Mouse (Mus musculus) CH12.LX (cell line): ENCODE data around the gene Pdia3. TPM values are rescaled to one million over a fixed set of nuclear protein-coding genes. Genes with fewer than 3 reads are reported as not detected.
A peak's percentile ranks its signal among the peaks of the same experiment; 100 is the strongest.

Experiments
- DNase-seq: peaks from one replicate; pipeline ENCODE4 v3.0.0-alpha.2; 2013; ENCODE audit errors: extremely low read depth
- H3K27ac ChIP-seq: 2 replicates; pipeline ENCODE4 v1.5.1; 2012; ENCODE audit warnings: low read depth, mild to moderate bottlenecking, control low read depth, moderate library complexity; ENCODE audit not compliant: insufficient read depth
- H3K27me3 ChIP-seq: replicated peaks from 2 replicates; pipeline ENCODE3; 2012; ENCODE audit warnings: inconsistent platforms
- H3K36me3 ChIP-seq, 2 experiments: replicated peaks in 1 of 2; 2 replicates each; pipeline versions ENCODE3 to v1.6.1; 2012; ENCODE audit warnings: inconsistent platforms in 1 of 2, low read length in 1 of 2, mild to moderate bottlenecking in 1 of 2, mixed read lengths in 1 of 2, moderate library complexity in 1 of 2; ENCODE audit not compliant: control insufficient read depth in 1 of 2, insufficient read depth in 1 of 2
- H3K4me1 ChIP-seq, 2 experiments: 2 replicates each; pipeline ENCODE4 v1.6.1; 2012; ENCODE audit warnings: inconsistent platforms in 1 of 2, moderate library complexity in 1 of 2; ENCODE audit not compliant: insufficient read depth in 2 of 2, control insufficient read depth in 1 of 2
- H3K4me2 ChIP-seq: 2 replicates; pipeline ENCODE4 v1.6.1; 2012; ENCODE audit warnings: low read depth, mild to moderate bottlenecking, control low read depth; ENCODE audit not compliant: poor library complexity, insufficient read depth, severe bottlenecking
- H3K4me3 ChIP-seq, 3 experiments: fragments of 150-350 bp in 1 of 3; sonication (generic) in 1 of 3; replicated peaks in 1 of 3; 2 replicates each; pipeline versions ENCODE3 to v1.5.1; 2011 to 2012; ENCODE audit warnings: low read depth in 2 of 3, low read length in 2 of 3, mild to moderate bottlenecking in 2 of 3, moderate library complexity in 2 of 3, control low read depth in 1 of 3, improper control_type of control experiment in 1 of 3, inconsistent platforms in 1 of 3, mixed read lengths in 1 of 3; ENCODE audit not compliant: poor library complexity in 1 of 3
- H3K79me2 ChIP-seq: replicated peaks from 2 replicates; pipeline ENCODE4 v1.6.1; 2012; ENCODE audit warnings: mild to moderate bottlenecking, moderate library complexity; ENCODE audit not compliant: control insufficient read depth, poor library complexity, insufficient read depth, severe bottlenecking; ENCODE audit errors: extremely low read depth
- H3K9ac ChIP-seq: 2 replicates; pipeline ENCODE4 v1.6.1; 2012; ENCODE audit warnings: low read depth, mild to moderate bottlenecking, control low read depth, moderate library complexity; ENCODE audit not compliant: insufficient read depth
- H3K9me3 ChIP-seq: replicated peaks from 2 replicates; pipeline ENCODE3; 2012; ENCODE audit warnings: low read length, inconsistent platforms, mixed read lengths
- CTCF ChIP-seq, 2 experiments: IDR thresholded peaks in 1 of 2; conservative IDR thresholded peaks in 1 of 2; 2 replicates each; pipeline ENCODE4 v1.5.1; 2011 to 2012; ENCODE audit warnings: low read depth in 2 of 2, low read length in 2 of 2, improper control_type of control experiment in 1 of 2, inconsistent platforms in 1 of 2, mild to moderate bottlenecking in 1 of 2, moderate library complexity in 1 of 2
- ELF1 ChIP-seq: IDR thresholded peaks from 2 replicates; pipeline ENCODE4 v1.6.1; 2014; ENCODE audit warnings: low read depth, mild to moderate bottlenecking, inconsistent platforms, low read length, improper control_type of control experiment
- ETS1 ChIP-seq: conservative IDR thresholded peaks from 2 replicates; pipeline ENCODE4 v1.6.1; 2012; ENCODE audit warnings: low read depth, mild to moderate bottlenecking, inconsistent platforms, low read length, improper control_type of control experiment, moderate library complexity
- GABPA ChIP-seq: IDR thresholded peaks from 2 replicates; pipeline ENCODE4 v1.6.1; 2012; ENCODE audit warnings: low read depth, low read length, improper control_type of control experiment, inconsistent platforms; ENCODE audit not compliant: insufficient replicate concordance
- HCFC1 ChIP-seq: IDR thresholded peaks from 2 replicates; pipeline ENCODE4 v1.6.1; 2012; ENCODE audit warnings: low read depth, mild to moderate bottlenecking, inconsistent platforms, low read length, improper control_type of control experiment
- IRF4 ChIP-seq: IDR thresholded peaks from 2 replicates; pipeline ENCODE4 v1.6.1; 2014; ENCODE audit warnings: low read depth, mild to moderate bottlenecking, inconsistent platforms, low read length, improper control_type of control experiment
- JUND ChIP-seq: conservative IDR thresholded peaks from 2 replicates; pipeline ENCODE4 v1.6.1; 2011; ENCODE audit warnings: low read depth, low read length, improper control_type of control experiment
- KAT2A ChIP-seq: IDR thresholded peaks from 2 replicates; pipeline ENCODE4 v1.6.1; 2012; ENCODE audit warnings: low read length, improper control_type of control experiment, inconsistent platforms; ENCODE audit not compliant: insufficient replicate concordance
- MAX ChIP-seq: IDR thresholded peaks from 2 replicates; pipeline ENCODE4 v1.6.1; 2011; ENCODE audit warnings: low read length, improper control_type of control experiment
- MAZ ChIP-seq: IDR thresholded peaks from 2 replicates; pipeline ENCODE4 v1.6.1; 2012; ENCODE audit warnings: low read depth, mild to moderate bottlenecking, inconsistent platforms, low read length, improper control_type of control experiment, moderate library complexity
- MEF2A ChIP-seq: IDR thresholded peaks from 2 replicates; pipeline ENCODE4 v1.6.1; 2014; ENCODE audit warnings: low read depth, mild to moderate bottlenecking, inconsistent platforms, low read length, improper control_type of control experiment, borderline replicate concordance
- MYC ChIP-seq: IDR thresholded peaks from 2 replicates; pipeline ENCODE4 v1.6.1; 2011; ENCODE audit warnings: low read depth, mild to moderate bottlenecking, improper control_type of control experiment, low read length
- NELFE ChIP-seq: IDR thresholded peaks from 2 replicates; pipeline ENCODE4 v1.6.1; 2011; ENCODE audit warnings: low read depth, low read length, improper control_type of control experiment
- NRF1 ChIP-seq: IDR thresholded peaks from 2 replicates; pipeline ENCODE4 v1.6.1; 2014; ENCODE audit warnings: low read depth, mild to moderate bottlenecking, inconsistent platforms, low read length, improper control_type of control experiment, moderate library complexity
- POLR2AphosphoS2 ChIP-seq: IDR thresholded peaks from 2 replicates; pipeline ENCODE4 v1.6.1; 2011; ENCODE audit warnings: low read depth, low read length, improper control_type of control experiment
- ZMIZ1 ChIP-seq: IDR thresholded peaks from 2 replicates; pipeline ENCODE4 v1.6.1; 2012; ENCODE audit warnings: low read depth, mild to moderate bottlenecking, inconsistent platforms, low read length, improper control_type of control experiment
- ZNF384 ChIP-seq: IDR thresholded peaks from 2 replicates; pipeline ENCODE4 v1.6.1; 2012; ENCODE audit warnings: low read depth, low read length, improper control_type of control experiment, inconsistent platforms
- dilution Hi-C: fragments of 300-500 bp; cut with MboI; formaldehyde crosslinking; loops from 2 replicates; pipeline ENCODE4 v1.14.3; 2020; ENCODE audit warnings: low sequenced_read_pairs; ENCODE audit not compliant: extremely low pct_unique_long_range_greater_than_20kb, extremely low pct_ligation_motif_present
- in situ Hi-C: fragments of 300-500 bp; cut with MboI; formaldehyde crosslinking; loops from 3 replicates; pipeline ENCODE4 v1.14.3; 2019; ENCODE audit warnings: low sequenced_read_pairs, low pct_ligation_motif_present, low pct_unique_long_range_greater_than_20kb, mixed read lengths
- polyA plus RNA-seq: library from polyadenylated mRNA; unstranded; fragments of >175 nt; gene quantifications from 2 replicates; pipeline ENCODE4 v1.2.1, GENCODE M21; 2012; ENCODE audit warnings: low read depth; ENCODE audit not compliant: insufficient read length
- total RNA-seq, 2 experiments: library from RNA; depleted of rRNA; stranded (reverse); fragments of 300-350 nt in 1 of 2; fragments of >200 nt in 1 of 2; gene quantifications; 2 replicates each; pipeline ENCODE4 v1.2.3; 2012 to 2014

The Pdia3 gene
- total and polyA plus RNA-seq, 3 experiments: 54.5 to 406 (median 169) TPM

DNA sequence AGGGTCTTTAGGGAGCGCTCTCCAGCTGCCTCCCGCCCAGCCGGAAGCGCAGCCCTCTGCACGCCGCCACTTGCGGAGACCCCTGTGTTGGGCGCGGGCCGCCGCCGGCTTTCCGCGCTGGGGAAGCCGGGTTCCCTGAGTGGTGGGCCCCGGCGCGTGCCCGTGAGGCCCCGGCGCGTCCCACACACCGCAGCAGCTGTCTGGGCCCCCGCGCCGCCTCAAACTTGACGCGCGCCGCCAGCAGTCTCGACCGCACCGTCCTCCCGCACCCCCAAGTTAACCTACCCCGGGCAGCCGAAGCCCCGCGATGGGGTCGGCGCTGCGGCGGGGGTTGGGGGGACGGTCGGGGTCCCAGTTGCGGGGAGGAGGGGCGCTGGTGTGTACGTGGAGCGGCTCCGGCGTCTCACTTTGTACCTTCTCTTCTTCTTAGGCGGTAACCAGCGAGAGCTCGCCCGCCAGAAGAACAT is 36.0 kb downstream of the Pdia3 start:
- Histone ChIP-seq H3K9ac (peak overlapping the region; percentile 78), H3K4me3 (peak overlapping the region; percentile 69 to 91 (median 88)), H3K9me3 (no peaks in the 10 kb centered on the region), H3K36me3 (peaks cover 7 to 34% of the 10 kb centered on the region in 2 experiments), H3K27me3 (peaks cover 30% of the 10 kb centered on the region), H3K4me1 (peaks cover 5 to 28% of the 10 kb centered on the region in 2 experiments), H3K4me2 (peak overlapping the region; percentile 87), H3K27ac (peak overlapping the region; percentile 11; the same call in 1 of the 2 replicates), H3K79me2 (peaks cover 7% of the 10 kb centered on the region)
- dilution Hi-C loops (no loop called here), in situ Hi-C loops (no loop called here)
- DNase-seq: no peak
- TF ChIP-seq JUND (no peak), MAZ (no peak), POLR2AphosphoS2 (no peak), MEF2A (no peak), ZMIZ1 (no peak), MYC (no peak), ELF1 (0 out of 2 replicates have a peak, but pooled peaks have one; percentile 35)

GRCm38 (mm10) chr2:121450093-121450492 is 36.5 kb downstream of the Pdia3 start:
- peak overlapping the region; percentile 78 for H3K9ac ChIP-seq
- peak overlapping the region; percentile 87 for H3K4me2 ChIP-seq
- H3K4me1 ChIP-seq: peaks cover 5 to 28% of the 10 kb centered on the region in 2 experiments
- H3K36me3 ChIP-seq: peaks cover 7 to 36% of the 10 kb centered on the region in 2 experiments
- peak overlapping the region; percentile 69 to 91 (median 88) for H3K4me3 ChIP-seq
- peaks cover 27% of the 10 kb centered on the region for H3K27me3 ChIP-seq
- no peak overlapping the region for H3K27ac ChIP-seq
- TF ChIP-seq HCFC1 (no peak), CTCF (conservative IDR thresholded peaks at IDR 0.05 in 1 of 2, IDR thresholded peaks at IDR 0.05 in 1 of 2; ENCODE audit: low read depth in 2 of 2, low read length in 2 of 2) (no peak), NRF1 (no peak), ETS1 (no peak)
- no peak for DNase-seq
- in situ Hi-C loops (no loop called here), dilution Hi-C loops (no loop called here)
- H3K9me3 ChIP-seq: no peaks in the 10 kb centered on the region
- peaks cover 7% of the 10 kb centered on the region for H3K79me2 ChIP-seq

DNA sequence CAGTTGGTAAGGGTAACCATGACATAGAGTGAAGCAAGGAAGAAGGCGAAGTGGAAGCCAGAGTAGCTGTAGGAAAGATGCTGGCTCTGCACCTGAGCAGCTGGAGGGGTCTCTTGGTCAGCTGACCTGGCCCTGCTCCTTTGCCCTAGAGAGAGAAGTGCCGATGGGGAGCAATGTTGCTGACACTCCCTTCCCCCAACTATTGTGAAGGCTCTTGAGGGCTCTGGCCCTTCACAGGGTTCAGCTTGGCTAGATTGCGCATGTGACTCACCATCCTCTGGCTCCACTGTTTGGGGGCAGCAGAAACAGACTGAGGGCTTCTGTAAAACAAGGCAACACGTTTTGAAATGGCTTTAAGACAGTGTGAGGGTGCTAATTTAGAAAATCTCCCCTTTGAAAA is 38.8 kb downstream of the Pdia3 start:
- dilution Hi-C loops (no loop called here), in situ Hi-C loops (no loop called here)
- Histone ChIP-seq H3K4me1 (peaks cover 5 to 30% of the 10 kb centered on the region in 2 experiments), H3K4me3 (no peak overlapping the region), H3K27me3 (peaks cover 5% of the 10 kb centered on the region), H3K4me2 (no peak overlapping the region), H3K27ac (no peak overlapping the region), H3K79me2 (peaks cover 7% of the 10 kb centered on the region), H3K36me3 (peaks cover 7 to 40% of the 10 kb centered on the region in 2 experiments), H3K9me3 (no peaks in the 10 kb centered on the region), H3K9ac (no peak overlapping the region)
- DNase-seq: no peak
- TF ChIP-seq KAT2A (no peak), GABPA (no peak), IRF4 (no peak), ZNF384 (no peak), NELFE (no peak), MAX (no peak)
